Mouse (Mus musculus): ENCODE data around the gene Eef1akmt4. TPM values are rescaled to one million over a fixed set of nuclear protein-coding genes. Genes with fewer than 3 reads are reported as not detected.

Eef1akmt4 gene
- total RNA-seq, 2 experiments from 2014 or later = 5.5 to 5.9 TPM

Small RNA genes within 50 kb of the gene (microRNA-seq; reads per million reads assigned to microRNA genes)
- 0.50 to 3.8 reads per million in 2 experiments for gene Mir1224

Other genes with a start within 250 kb of the Eef1akmt4 start
- gene Abcc5, start 185.2 kb upstream of the Eef1akmt4 start, total RNA-seq (2021) = 10 to 100 TPM; 42.6 to 43.0 TPM
- gene Eif2b5, start 112.8 kb upstream of the Eef1akmt4 start, total RNA-seq (2021) = 10 to 100 TPM; 43.0 to 44.9 TPM
- 10 to 100 TPM; 28.2 to 31.0 TPM for gene Dvl3, start 94.6 kb upstream of the Eef1akmt4 start, total RNA-seq (2021)
- 100 to 1,000 TPM; 127 to 134 TPM for gene Ap2m1, start 76.1 kb upstream of the Eef1akmt4 start, total RNA-seq (2021)
- gene Abcf3, start 63.0 kb upstream of the Eef1akmt4 start, total RNA-seq (2021) = 10 to 100 TPM; 47.1 to 53.6 TPM
- gene Vwa5b2, start 22.1 kb upstream of the Eef1akmt4 start, total RNA-seq (2021) = under 1 TPM; 0.10 to 0.16 TPM
- gene Gm49333, start within 50 bp of the Eef1akmt4 start, total RNA-seq (2021) = not detected
- 10 to 100 TPM; 12.0 to 15.2 TPM for gene Alg3, start 142 bp downstream of the Eef1akmt4 start, total RNA-seq (2021)
- 1 to 10 TPM; 1.3 to 1.6 TPM for gene Camk2n2, start 9.7 kb downstream of the Eef1akmt4 start, total RNA-seq (2021)
- gene Ece2, start 18.2 kb downstream of the Eef1akmt4 start, total RNA-seq (2021) = under 1 TPM; 0.16 to 0.57 TPM
- 100 to 1,000 TPM; 158 to 159 TPM for gene Psmd2, start 40.1 kb downstream of the Eef1akmt4 start, total RNA-seq (2021)
- gene Eif4g1, start 56.7 kb downstream of the Eef1akmt4 start, total RNA-seq (2021) = 100 to 1,000 TPM; 303 to 309 TPM
- gene Fam131a, start 81.6 kb downstream of the Eef1akmt4 start, total RNA-seq (2021) = 10 to 100 TPM; 28.7 to 34.5 TPM
- gene Polr2h, start 106.1 kb downstream of the Eef1akmt4 start, total RNA-seq (2021) = 10 to 100 TPM; 10.9 to 14.1 TPM
- gene Clcn2, start 106.2 kb downstream of the Eef1akmt4 start, total RNA-seq (2021) = 1 to 10 TPM; 2.3 to 2.7 TPM
- 1 to 10 TPM; 3.7 to 4.6 TPM for gene Chrd, start 121.5 kb downstream of the Eef1akmt4 start, total RNA-seq (2021)
- 1 to 10 TPM in 1 of 2 experiments, under 1 TPM in 1; 0.90 to 1.7 TPM for gene Thpo, start 122.9 kb downstream of the Eef1akmt4 start, total RNA-seq (2021)

Data from gastrocnemius, postnatal 14 days (tissue).